Mouse (Mus musculus): ENCODE results near the gene Calhm6.

The Calhm6 gene

GRCm38 (mm10) chr10:34096418-34096883, 31.3 kb downstream of the Calhm6 start, which contains the start of gene Calhm5:
Gene Calhm5, minus strand, starts transcription at chr10:34096519.
- no peak for DNase-seq

GRCm38 (mm10) chr10:34095964-34096363, 31.8 kb downstream of the Calhm6 start:
- no peak for DNase-seq

- no peak for DNase-seq
Observed at GRCm38 (mm10) chr10:34095147-34095546, 32.6 kb downstream of the Calhm6 start.

- no peak for DNase-seq
Observed at GRCm38 (mm10) chr10:34091888-34092287, 35.9 kb downstream of the Calhm6 start.

- DNase-seq = no peak
Observed at GRCm38 (mm10) chr10:34090481-34090880, 37.3 kb downstream of the Calhm6 start.

- DNase-seq = no peak
Observed at GRCm38 (mm10) chr10:34089517-34089916, 38.3 kb downstream of the Calhm6 start.

- no peak for DNase-seq
Observed at GRCm38 (mm10) chr10:34088515-34088914, 39.3 kb downstream of the Calhm6 start.

- no peak for DNase-seq
Observed at GRCm38 (mm10) chr10:34086514-34086913, 41.3 kb downstream of the Calhm6 start.
